Mouse (Mus musculus) ES-E14 (cell line): ENCODE results near the gene Slc39a11. TPM values are rescaled to one million over a fixed set of nuclear protein-coding genes. Genes with fewer than 3 reads are reported as not detected.

ENCODE experiments used
- DNase-seq: peaks from one replicate; pipeline ENCODE4 v3.0.0-alpha.2; 2013; ENCODE audit warnings: low read depth, low spot score
- H3K27ac ChIP-seq: 2 replicates; pipeline ENCODE4 v1.5.1; 2012; ENCODE audit warnings: low read depth, mild to moderate bottlenecking, low read length, moderate library complexity, mixed read lengths; ENCODE audit not compliant: poor library complexity, insufficient read depth, severe bottlenecking
- H3K36me3 ChIP-seq: 2 replicates; pipeline ENCODE4 v1.6.1; 2012; ENCODE audit warnings: mild to moderate bottlenecking, low read length, moderate library complexity, mixed read lengths; ENCODE audit not compliant: control insufficient read depth, poor library complexity, insufficient read depth, severe bottlenecking
- H3K4me1 ChIP-seq, 2 experiments: fragments of 150-350 bp in 1 of 2; sonication (generic) in 1 of 2; 2 replicates each; pipeline ENCODE4 v1.6.1; 2012; ENCODE audit warnings: low read length in 2 of 2, mild to moderate bottlenecking in 1 of 2, mixed read lengths in 1 of 2; ENCODE audit not compliant: control insufficient read depth in 2 of 2, insufficient read depth in 2 of 2, poor library complexity in 1 of 2
- H3K4me3 ChIP-seq, 2 experiments: fragments of 150-350 bp in 1 of 2; sonication (generic) in 1 of 2; 2 replicates each; pipeline ENCODE4 v1.5.1; 2012; ENCODE audit warnings: low read length in 2 of 2, low read depth in 1 of 2, mild to moderate bottlenecking in 1 of 2, mixed read lengths in 1 of 2; ENCODE audit not compliant: insufficient read depth in 1 of 2, poor library complexity in 1 of 2, severe bottlenecking in 1 of 2
- H3K9ac ChIP-seq: 2 replicates; pipeline ENCODE4 v1.6.1; 2012; ENCODE audit warnings: low read depth, mild to moderate bottlenecking, low read length, mixed read lengths; ENCODE audit not compliant: poor library complexity, insufficient read depth, severe bottlenecking
- H3K9me3 ChIP-seq: fragments of 150-350 bp; sonication (generic); 2 replicates; pipeline ENCODE4 v1.6.1; 2012; ENCODE audit warnings: low read depth, mild to moderate bottlenecking, low read length; ENCODE audit not compliant: control insufficient read depth, insufficient read depth
- CHD2 ChIP-seq: IDR thresholded peaks from 2 replicates; pipeline ENCODE4 v1.6.1; 2014; ENCODE audit warnings: mild to moderate bottlenecking, low read depth, low read length, inconsistent platforms
- HCFC1 ChIP-seq: IDR thresholded peaks from 2 replicates; pipeline ENCODE4 v1.6.1; 2012; ENCODE audit warnings: low read length, inconsistent platforms, borderline replicate concordance; ENCODE audit not compliant: insufficient read depth
- MAFK ChIP-seq: IDR thresholded peaks from 2 replicates; pipeline ENCODE4 v1.6.1; 2014; ENCODE audit warnings: mild to moderate bottlenecking, low read depth, low read length, inconsistent platforms; ENCODE audit not compliant: insufficient read depth
- ZC3H11A ChIP-seq: IDR thresholded peaks from 2 replicates; pipeline ENCODE4 v1.6.1; 2012; ENCODE audit warnings: low read depth, mild to moderate bottlenecking, inconsistent platforms, low read length, borderline replicate concordance
- ZNF384 ChIP-seq: IDR thresholded peaks from 2 replicates; pipeline ENCODE4 v1.6.1; 2012; ENCODE audit warnings: low read depth, low read length, inconsistent platforms
- in situ Hi-C, 2 experiments: fragments of 600-800 bp; cut with MboI; formaldehyde crosslinking; loops; one replicate each; pipeline ENCODE4 v1.15.1; 2025; ENCODE audit warnings: low sequenced_read_pairs in 2 of 2, inconsistent platforms in 1 of 2; ENCODE audit not compliant: unreplicated experiment in 2 of 2
- total RNA-seq: library from RNA; depleted of rRNA; stranded (reverse); fragments of 300-350 nt; gene quantifications from 2 replicates; pipeline ENCODE4 v1.2.3, GENCODE M21; 2012

Slc39a11 gene
- total RNA-seq, 1 experiment = 17.0 TPM

DNA sequence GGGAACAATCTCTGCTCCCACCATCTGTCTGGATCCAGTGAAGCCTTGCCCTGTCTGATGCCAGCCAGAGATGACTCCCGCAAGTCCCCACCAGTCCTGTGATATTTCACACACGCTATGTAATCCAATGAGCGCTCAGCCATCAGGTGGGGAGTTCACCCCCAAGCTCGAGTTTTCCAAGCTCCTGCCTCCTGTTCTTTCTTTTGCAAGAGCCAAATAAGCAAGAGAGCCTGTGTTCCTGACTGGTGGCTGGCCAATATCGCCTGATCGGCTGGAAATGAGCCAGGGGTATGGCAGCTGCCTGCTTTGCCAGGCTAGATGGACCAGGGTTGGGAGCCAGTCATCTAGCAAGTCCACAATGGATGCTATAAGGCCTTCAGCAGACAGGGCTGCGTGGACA, 95.7 kb downstream of the Slc39a11 start:
- TF ChIP-seq MAFK = no peak
- TF ChIP-seq HCFC1 = no peak
- no peak for TF ChIP-seq ZC3H11A
- no peak for TF ChIP-seq ZNF384
- no peak for TF ChIP-seq CHD2
- H3K9me3 ChIP-seq = no peaks in the 10 kb centered on the region
- in situ Hi-C loops = loop anchor here in 1 of 2 experiments (25.0 kb wide), 1 partner anchor 742 kb away; no protein-coding TSS in a partner anchor
- no peak for DNase-seq
- no peak overlapping the region for H3K4me3 ChIP-seq
- H3K36me3 ChIP-seq = no peaks in the 10 kb centered on the region
- H3K9ac ChIP-seq = no peak overlapping the region
- H3K27ac ChIP-seq = no peak overlapping the region
- H3K4me1 ChIP-seq = peaks cover 0 to 1% of the 10 kb centered on the region in 2 experiments; a peak in 1 of 4 replicates

DNA sequence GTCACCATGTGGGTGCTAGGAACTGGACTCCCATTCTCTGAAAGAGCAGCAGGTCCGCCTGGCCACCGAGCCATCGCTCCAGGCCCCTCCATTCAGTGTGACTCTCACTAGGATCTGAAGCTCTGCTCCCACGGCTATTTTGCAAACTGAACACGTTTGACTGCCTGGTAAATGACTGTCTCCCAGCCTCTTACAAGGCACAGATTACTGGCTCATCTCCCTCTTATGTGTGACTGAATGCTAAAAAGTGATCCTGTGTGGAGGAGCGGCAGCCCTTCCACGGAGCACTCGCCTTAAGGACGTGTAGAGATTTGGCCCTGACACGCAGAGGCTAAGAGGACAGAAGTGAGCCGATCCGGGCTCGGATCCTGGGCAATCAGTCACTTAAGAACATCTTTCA, 96.3 kb downstream of the Slc39a11 start:
- in situ Hi-C loops = loop anchor here in 1 of 2 experiments (25.0 kb wide), 1 partner anchor 741 kb away; no protein-coding TSS in a partner anchor
- Histone ChIP-seq H3K36me3 (no peaks in the 10 kb centered on the region), H3K27ac (no peak overlapping the region), H3K9me3 (no peaks in the 10 kb centered on the region), H3K4me1 (peaks cover 0 to 1% of the 10 kb centered on the region in 2 experiments; a peak in 1 of 4 replicates), H3K4me3 (no peak overlapping the region), H3K9ac (no peak overlapping the region)
- no peak for DNase-seq
- TF ChIP-seq HCFC1 (no peak), CHD2 (no peak), ZNF384 (no peak), MAFK (no peak), ZC3H11A (no peak)

DNA sequence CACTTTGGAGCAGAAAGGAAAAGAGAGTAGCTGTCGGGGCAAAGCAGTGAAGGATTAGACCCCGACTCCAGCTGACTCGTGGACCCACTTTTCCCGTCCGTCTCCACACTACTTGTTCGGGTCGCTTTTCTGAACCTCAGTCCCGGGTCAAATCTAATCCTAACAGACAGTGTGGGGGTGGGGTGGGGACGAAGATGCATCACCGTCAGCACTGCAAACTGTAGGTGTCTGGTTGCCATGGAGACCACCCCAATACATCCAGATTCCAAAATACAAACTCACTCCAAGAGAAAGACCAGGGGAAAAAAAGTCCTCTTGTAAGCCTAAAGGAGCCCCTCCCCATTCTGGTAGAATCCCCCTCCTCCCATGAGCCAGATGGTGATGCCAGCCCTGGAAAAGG, 97.3 kb downstream of the Slc39a11 start:
- TF ChIP-seq HCFC1 = no peak
- no peak for TF ChIP-seq CHD2
- no peak for TF ChIP-seq ZNF384
- no peak for TF ChIP-seq MAFK
- TF ChIP-seq ZC3H11A = no peak
- Histone ChIP-seq H3K9me3 (no peaks in the 10 kb centered on the region), H3K27ac (no peak overlapping the region), H3K9ac (no peak overlapping the region), H3K4me1 (peaks cover 0 to 1% of the 10 kb centered on the region in 2 experiments; a peak in 1 of 4 replicates), H3K4me3 (no peak overlapping the region), H3K36me3 (no peaks in the 10 kb centered on the region)
- in situ Hi-C loops = loop anchor here in 1 of 2 experiments (25.0 kb wide), 1 partner anchor 740 kb away; no protein-coding TSS in a partner anchor
- DNase-seq = no peak

DNA sequence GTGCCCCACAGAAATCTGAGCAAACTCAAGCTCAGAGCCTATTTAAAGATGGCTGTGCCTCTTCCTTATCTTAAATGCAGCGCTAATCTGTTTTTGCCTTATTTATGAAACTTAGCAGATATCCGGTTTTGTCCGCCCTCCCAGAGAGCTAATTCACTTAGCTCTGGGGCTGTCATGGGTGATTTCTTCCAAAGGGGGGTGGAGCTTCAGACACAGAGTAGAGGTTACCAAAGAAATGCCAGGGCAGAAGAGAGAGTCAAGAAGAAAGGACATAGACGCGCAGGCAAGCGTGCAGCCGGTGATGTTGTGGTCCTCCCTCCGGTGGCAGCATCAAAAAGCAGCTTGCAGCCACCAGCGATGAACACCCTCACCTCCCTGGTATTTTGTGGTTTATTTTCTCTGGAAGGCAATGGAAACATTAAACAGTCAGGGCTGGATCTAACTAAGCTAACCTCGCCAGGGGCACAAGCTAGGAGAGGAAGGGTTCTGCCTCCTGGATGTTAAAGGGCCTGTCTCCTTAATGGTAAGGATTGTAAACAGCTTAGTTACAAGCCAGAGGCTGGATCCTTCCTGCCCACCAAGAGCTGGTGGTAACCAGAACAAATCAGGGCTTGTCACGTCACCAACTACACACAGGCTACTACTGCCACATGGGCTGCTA, 103.5 kb downstream of the Slc39a11 start:
- TF ChIP-seq CHD2 (no peak), HCFC1 (no peak), ZC3H11A (no peak), ZNF384 (no peak), MAFK (no peak)
- H3K4me1 ChIP-seq = 0 out of 4 replicates have a peak, but pooled peaks cover 0 to 1% of the 10 kb centered on the region in 2 experiments
- no peak overlapping the region for H3K4me3 ChIP-seq
- H3K36me3 ChIP-seq = no peaks in the 10 kb centered on the region
- no peak overlapping the region for H3K27ac ChIP-seq
- no peak for DNase-seq
- H3K9ac ChIP-seq = no peak overlapping the region
- H3K9me3 ChIP-seq = no peaks in the 10 kb centered on the region
- in situ Hi-C loops = no loop called here

DNA sequence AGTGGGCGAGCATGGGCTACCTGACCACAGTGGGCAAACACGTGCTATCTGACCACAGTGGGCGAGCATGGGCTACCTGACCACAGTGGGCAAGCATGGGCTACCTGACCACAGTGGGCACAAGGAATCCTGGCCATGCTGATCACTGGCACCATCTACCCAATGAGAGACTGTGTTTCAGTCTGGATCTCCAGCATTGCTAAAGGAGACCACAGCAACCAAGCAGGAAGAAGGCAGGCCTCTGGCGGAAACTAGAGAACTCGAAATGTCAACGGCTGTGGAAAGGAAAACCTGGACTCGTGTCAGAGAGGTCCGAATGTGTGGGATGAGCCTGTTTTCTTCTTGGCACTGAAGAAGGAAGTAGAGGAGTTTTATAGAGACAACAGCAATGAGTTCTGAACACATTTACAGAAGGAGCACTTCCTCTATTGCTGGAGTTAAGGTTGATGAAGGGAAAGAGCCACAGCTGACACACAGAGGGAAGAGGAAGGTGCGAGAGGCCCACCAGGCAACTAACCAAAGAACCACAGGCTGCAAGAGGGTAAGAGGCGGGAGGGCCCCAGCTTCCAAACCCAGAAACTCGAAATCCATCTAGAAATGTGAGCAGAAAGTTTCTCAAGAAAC, 105.8 kb downstream of the Slc39a11 start:
- Histone ChIP-seq H3K27ac (no peak overlapping the region), H3K36me3 (no peaks in the 10 kb centered on the region), H3K4me1 (no peaks in the 10 kb centered on the region), H3K9me3 (no peaks in the 10 kb centered on the region), H3K9ac (no peak overlapping the region), H3K4me3 (no peak overlapping the region)
- in situ Hi-C loops = no loop called here
- DNase-seq = no peak
- TF ChIP-seq MAFK (no peak), HCFC1 (no peak), ZC3H11A (no peak), CHD2 (no peak)
